Mouse (Mus musculus): ENCODE measurements at regions not wholly inside any gene's neighbourhood (a gene's known extent, or its start where the extent isn't known, plus 50 kb on each side); places are given as distances from the start of the nearest gene placed in this dataset.

DNA sequence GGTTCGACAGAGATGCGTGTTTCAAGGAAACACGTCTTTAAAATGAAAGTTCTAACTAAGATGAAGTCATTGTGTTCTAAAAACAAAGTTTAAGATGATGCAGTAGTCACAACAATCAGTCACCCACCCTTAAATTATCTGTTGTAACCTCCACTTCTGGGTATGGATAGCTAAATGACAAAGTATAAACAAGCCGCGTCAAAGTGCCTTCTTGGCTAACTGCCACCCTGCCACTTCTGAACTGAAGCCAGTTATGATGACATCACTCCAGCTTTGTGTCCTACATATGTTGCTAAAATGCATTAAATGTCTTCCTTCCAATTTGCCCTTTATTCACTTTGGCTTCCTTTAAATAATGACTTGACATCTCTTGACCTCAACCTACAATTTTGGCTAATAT lies 165.8 kb upstream of the Cxadr start:
- no peak for TF ChIP-seq CTCF (IDR thresholded peaks at IDR 0.05; ENCODE audit: low read depth)
- no peak for TF ChIP-seq EP300 (IDR thresholded peaks at IDR 0.05; ENCODE audit: low read depth)

All from liver, embryonic 14.5 days (tissue).